Mouse (Mus musculus): ENCODE data around the gene Neil3. TPM values are rescaled to one million over a fixed set of nuclear protein-coding genes. Genes with fewer than 3 reads are reported as not detected.
"Not testable (repeated sequence)": the region's sequence is repeated elsewhere in the genome, so short reads cannot be mapped to it uniquely, and the experiment has no call there.

Gene Neil3
- total RNA-seq, 2 experiments from 2014 or later, result 1.8 to 1.9 TPM

- DNase-seq, result not testable (repeated sequence)
Measured at GRCm38 (mm10) chr8:53538049-53538448, 100.8 kb downstream of the Neil3 start.

Other genes with a start within 250 kb of the Neil3 start
- gene Aga, start 127.3 kb downstream of the Neil3 start, total RNA-seq (2021), result 10 to 100 TPM; 31.1 to 34.0 TPM

All from adrenal gland, postnatal 36 days (tissue).